Mouse (Mus musculus) Patski (cell line): ENCODE results near the gene Cmss1. TPM values are rescaled to one million over a fixed set of nuclear protein-coding genes. Genes with fewer than 3 reads are reported as not detected.

Source experiments
- ATAC-seq: fragments of 100-300 bp; one replicate; pipeline ENCODE4 v1.8.0; 2021
- CTCF ChIA-PET: fragments of 350-600 bp; sonication (Branson Sonifier 250); formaldehyde crosslinking; loops from one replicate; lab custom pipeline; 2022; ENCODE audit warnings: inconsistent platforms; lab: Charles Lee
- POLR2A ChIA-PET: fragments of 350-600 bp; sonication (Branson Sonifier 250); formaldehyde crosslinking; loops from one replicate; lab custom pipeline; 2022; ENCODE audit warnings: antibody characterized with exemption, inconsistent platforms; lab: Charles Lee
- DNase-seq: peaks from one replicate; pipeline ENCODE4 v3.0.0-alpha.2; 2011; ENCODE audit warnings: low read depth, low spot score
- H3K27me3 ChIP-seq: fragments of 371-371 bp; one replicate; pipeline ENCODE4 v1.5.1; 2021
- CTCF ChIP-seq: fragments of 100-300 bp; IDR thresholded peaks from one replicate; pipeline ENCODE4 v1.5.1; 2021
- in situ Hi-C: fragments of 300-500 bp; cut with MboI; formaldehyde crosslinking; loops from 3 replicates; pipeline ENCODE4 v1.11.1; 2018; ENCODE audit warnings: low pct_unique_long_range_greater_than_20kb, mixed read lengths
- polyA plus RNA-seq: library from polyadenylated mRNA; unstranded; gene quantifications from one replicate; pipeline ENCODE4 v1.2.3, GENCODE M21; 2021

Cmss1 gene
- polyA plus RNA-seq, 1 experiment from 2014 or later = 13.8 TPM

- DNase-seq = peak; percentile 62
- CTCF ChIA-PET = interaction anchor here (0.9 to 1.3 kb wide), 4 partner anchors 9 to 289 kb away, joined by 3 to 4 read pairs (median 4); no protein-coding TSS in a partner anchor
- POLR2A ChIA-PET = interaction anchor here (1.8 kb wide), 1 partner anchor 17 kb away, joined by 8 read pairs; no protein-coding TSS in a partner anchor
- no peaks in the 10 kb centered on the region for H3K27me3 ChIP-seq
- no peak for TF ChIP-seq CTCF
- in situ Hi-C loops = no loop called here
- no peak for ATAC-seq
These were observed 74.6 kb downstream of the Cmss1 start for GRCm38 (mm10) chr16:57532081-57532493.

- H3K27me3 ChIP-seq = no peaks in the 10 kb centered on the region
- in situ Hi-C loops = no loop called here
- TF ChIP-seq CTCF = no peak
- no peak for DNase-seq
- POLR2A ChIA-PET = interaction anchor here (0.8 kb wide), 1 partner anchor 131 kb away, joined by 3 read pairs; no protein-coding TSS in a partner anchor
- CTCF ChIA-PET = interaction anchor here (0.8 to 1.7 kb wide), 3 partner anchors 14 to 108 kb away, joined by 3 to 4 read pairs (median 3); no protein-coding TSS in a partner anchor
- no peak for ATAC-seq
These were observed 76.1 kb downstream of the Cmss1 start for GRCm38 (mm10) chr16:57530547-57530946.

DNA sequence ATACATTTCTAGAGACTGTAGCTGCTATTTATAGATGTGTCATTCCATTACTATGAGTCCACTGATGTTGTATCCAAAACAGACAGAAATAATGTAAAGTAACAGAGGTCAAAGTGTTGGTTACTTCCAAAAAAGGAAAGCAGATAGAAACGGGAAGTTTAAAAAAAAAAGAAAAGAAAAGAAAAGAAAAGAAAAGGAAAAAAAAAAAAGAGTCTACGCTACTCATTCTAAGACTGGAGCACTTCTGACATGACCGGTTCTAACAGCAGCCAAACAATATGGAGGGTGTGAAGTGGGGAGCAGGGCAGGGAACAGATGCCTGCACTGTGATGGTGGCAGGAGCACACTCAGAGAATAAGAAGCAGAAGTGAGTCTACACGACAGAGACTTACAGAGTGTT, 78.2 kb downstream of the Cmss1 start:
- no peak for DNase-seq
- in situ Hi-C loops = no loop called here
- H3K27me3 ChIP-seq = no peaks in the 10 kb centered on the region
- CTCF ChIA-PET = interaction anchor here (1.0 to 1.5 kb wide), 2 partner anchors 10 to 80 kb away, joined by 3 to 4 read pairs; no protein-coding TSS in a partner anchor
- no peak for TF ChIP-seq CTCF
- ATAC-seq = no peak
- POLR2A ChIA-PET = interaction anchor here (1.0 kb wide), 1 partner anchor 106 kb away, joined by 3 read pairs; no protein-coding TSS in a partner anchor

- ChIA-PET CTCF (interaction anchor here (0.9 to 1.6 kb wide), 3 partner anchors 10 to 12 kb away, joined by 3 to 5 read pairs (median 3); no protein-coding TSS in a partner anchor), POLR2A (no interaction called here)
- no peak for TF ChIP-seq CTCF
- no peak for DNase-seq
- in situ Hi-C loops = no loop called here
- H3K27me3 ChIP-seq = no peaks in the 10 kb centered on the region
- peak; percentile 35 for ATAC-seq
These were observed 79.8 kb downstream of the Cmss1 start for GRCm38 (mm10) chr16:57526893-57527292.

DNA sequence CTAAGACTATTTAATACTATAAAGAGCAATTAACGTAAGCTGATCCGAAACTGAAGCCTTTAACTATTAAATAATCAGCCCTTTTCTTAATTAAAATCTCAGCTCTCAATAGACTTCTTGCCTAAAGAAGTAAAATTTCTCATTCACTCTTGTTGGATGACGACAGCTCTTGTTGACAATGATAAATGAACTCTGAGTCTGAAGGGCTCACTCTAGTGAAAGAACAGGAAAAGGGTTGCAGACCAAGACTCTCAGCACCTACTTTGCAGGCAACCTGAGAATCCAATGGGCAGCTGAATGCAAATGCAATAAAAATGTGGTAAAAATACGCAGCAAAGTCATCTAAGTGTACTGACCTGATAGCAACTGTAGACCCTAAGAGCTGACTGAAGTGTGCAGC, 81.2 kb downstream of the Cmss1 start:
- TF ChIP-seq CTCF = no peak
- ChIA-PET POLR2A (interaction anchor here (0.6 to 0.8 kb wide), 2 partner anchors 30 to 52 kb away, joined by 3 read pairs; no protein-coding TSS in a partner anchor), CTCF (interaction anchor here (1.1 to 1.3 kb wide), 5 partner anchors 8 to 282 kb away, joined by 3 to 5 read pairs (median 3); no protein-coding TSS in a partner anchor)
- no peaks in the 10 kb centered on the region for H3K27me3 ChIP-seq
- ATAC-seq (no peak), DNase-seq (no peak)
- in situ Hi-C loops = no loop called here

GRCm38 (mm10) chr16:57525046-57525445, 81.6 kb downstream of the Cmss1 start:
- TF ChIP-seq CTCF = no peak
- in situ Hi-C loops = no loop called here
- DNase-seq (no peak), ATAC-seq (no peak)
- no peaks in the 10 kb centered on the region for H3K27me3 ChIP-seq
- POLR2A ChIA-PET = interaction anchor here (0.6 to 0.8 kb wide), 2 partner anchors 30 to 52 kb away, joined by 3 read pairs; no protein-coding TSS in a partner anchor
- CTCF ChIA-PET = interaction anchor here (1.1 to 1.2 kb wide), 5 partner anchors 10 to 281 kb away, joined by 3 to 4 read pairs (median 3); no protein-coding TSS in a partner anchor

DNA sequence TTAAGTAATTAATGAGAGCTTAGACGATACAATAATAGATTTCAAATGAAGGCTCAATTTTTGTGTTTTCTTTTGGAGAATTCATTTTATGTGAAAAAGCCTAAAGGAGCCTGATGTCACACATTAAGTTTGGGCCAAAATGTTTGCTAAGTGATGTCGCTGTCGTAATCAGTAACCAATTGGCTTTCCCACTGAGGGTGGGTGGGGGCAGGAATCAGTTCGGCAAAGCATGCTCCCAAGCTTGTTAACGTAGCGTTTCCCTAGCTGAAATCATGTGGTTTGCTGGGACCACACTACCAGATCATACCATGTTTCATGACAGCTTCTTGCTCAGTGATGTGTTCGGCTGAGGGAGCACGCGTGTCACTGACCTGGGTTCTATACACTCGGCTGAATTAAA, 91.0 kb downstream of the Cmss1 start:
- peak; percentile 44 for ATAC-seq
- no peaks in the 10 kb centered on the region for H3K27me3 ChIP-seq
- ChIA-PET CTCF (interaction anchor here (2.1 kb wide), 1 partner anchor 15 kb away, joined by 6 read pairs; no protein-coding TSS in a partner anchor), POLR2A (no interaction called here)
- DNase-seq = no peak
- in situ Hi-C loops = no loop called here
- TF ChIP-seq CTCF = no peak

GRCm38 (mm10) chr16:57514371-57514770, 92.3 kb downstream of the Cmss1 start:
- H3K27me3 ChIP-seq = no peaks in the 10 kb centered on the region
- no peak for DNase-seq
- POLR2A ChIA-PET = interaction anchor here (1.1 kb wide), 1 partner anchor 17 kb away, joined by 4 read pairs; no protein-coding TSS in a partner anchor
- in situ Hi-C loops = no loop called here
- CTCF ChIA-PET = interaction anchor here (1.3 kb wide), 2 partner anchors 12 to 271 kb away, joined by 3 read pairs; no protein-coding TSS in a partner anchor
- no peak for ATAC-seq
- TF ChIP-seq CTCF = no peak

- no peak for TF ChIP-seq CTCF
- ChIA-PET CTCF (no interaction called here), POLR2A (no interaction called here)
- DNase-seq (no peak), ATAC-seq (no peak)
- H3K27me3 ChIP-seq = no peaks in the 10 kb centered on the region
- in situ Hi-C loops = no loop called here
These were observed 93.1 kb downstream of the Cmss1 start for GRCm38 (mm10) chr16:57513562-57513961.

GRCm38 (mm10) chr16:57509099-57509498, 97.6 kb downstream of the Cmss1 start:
- CTCF ChIA-PET = no interaction called here
- H3K27me3 ChIP-seq = no peaks in the 10 kb centered on the region
- no peak for DNase-seq
- in situ Hi-C loops = no loop called here
- ATAC-seq = no peak
- POLR2A ChIA-PET = no interaction called here
- no peak for TF ChIP-seq CTCF

GRCm38 (mm10) chr16:57508351-57508750, 98.3 kb downstream of the Cmss1 start:
- DNase-seq (no peak), ATAC-seq (no peak)
- no peak for TF ChIP-seq CTCF
- CTCF ChIA-PET = no interaction called here
- in situ Hi-C loops = no loop called here
- POLR2A ChIA-PET = no interaction called here
- no peaks in the 10 kb centered on the region for H3K27me3 ChIP-seq
